Mouse (Mus musculus): ENCODE measurements around the gene Zfp768.
A peak's percentile ranks its signal among the peaks of the same experiment; 100 is the strongest.
"Not testable (repeated sequence)": the region's sequence is repeated elsewhere in the genome, so short reads cannot be mapped to it uniquely, and the experiment has no call there.

Zfp768 gene

GRCm38 (mm10) chr7:127345512-127346325 is at the start of gene Zfp768:
TSS of gene Zfp768 (minus strand) at chr7:127345589.
- peak; percentile 96 to 98 for DNase-seq

DNA sequence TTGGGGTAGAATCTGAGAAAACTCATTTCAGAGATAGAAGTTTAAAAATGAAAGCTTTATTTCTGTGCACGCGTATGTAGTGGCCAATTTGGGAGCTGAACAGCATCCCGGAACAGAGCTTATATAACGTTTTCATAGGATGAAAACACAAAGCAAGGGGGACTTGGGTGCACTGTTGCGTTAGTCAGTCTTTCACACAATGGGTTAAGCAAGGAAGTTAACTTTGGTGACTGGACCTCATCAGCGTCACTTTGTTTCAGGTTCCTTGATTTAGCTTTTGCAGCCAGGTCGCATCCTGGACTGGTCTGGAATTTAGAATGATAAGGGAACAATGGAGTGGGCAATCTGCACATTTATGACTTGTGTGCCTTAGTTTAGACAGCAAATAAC is 48.5 kb upstream of the Zfp768 start:
- DNase-seq, result no peak

DNA sequence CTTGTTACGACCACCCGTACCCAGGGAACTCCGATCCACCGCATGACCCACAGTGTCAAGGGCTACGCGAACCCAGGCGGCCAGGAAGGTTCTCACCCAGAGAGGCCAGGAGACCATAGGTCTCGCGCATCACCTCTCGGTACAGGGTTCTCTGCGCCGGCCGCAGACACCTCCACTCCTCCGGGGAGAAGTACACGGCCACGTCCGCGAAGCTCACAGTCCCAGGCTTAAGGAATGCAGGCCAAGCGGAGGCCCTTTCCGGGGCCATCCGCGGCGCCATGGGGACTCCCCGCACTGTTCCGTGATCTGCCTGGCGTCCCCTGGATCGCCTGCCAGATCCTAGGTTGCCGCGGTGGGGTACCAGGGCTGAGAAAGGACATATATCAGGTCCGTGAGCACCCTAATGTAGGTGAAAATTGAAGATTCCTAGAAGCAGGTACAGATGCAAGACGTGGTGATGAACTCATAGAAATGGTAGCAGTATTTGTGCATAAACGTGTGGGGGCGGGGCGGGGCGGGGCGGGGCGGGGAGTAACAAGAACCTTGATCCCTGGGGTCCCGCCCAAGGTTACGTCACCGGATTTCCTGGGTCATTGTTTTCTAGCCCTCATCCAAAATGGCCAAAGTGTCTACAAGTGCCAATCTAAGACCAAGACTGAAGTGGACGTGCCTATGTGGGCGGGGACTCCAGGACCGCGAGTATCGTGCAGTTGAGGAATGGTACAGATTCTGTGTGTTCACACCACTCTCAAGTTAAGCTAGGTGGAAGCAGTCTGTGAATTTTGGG is 48.0 kb upstream of the Zfp768 start, which contains the start of gene E430018J23Rik:
E430018J23Rik (minus strand) TSS at position 473 of the 787 bp plus-strand sequence.
- peak; percentile 98 to 100 for DNase-seq

DNA sequence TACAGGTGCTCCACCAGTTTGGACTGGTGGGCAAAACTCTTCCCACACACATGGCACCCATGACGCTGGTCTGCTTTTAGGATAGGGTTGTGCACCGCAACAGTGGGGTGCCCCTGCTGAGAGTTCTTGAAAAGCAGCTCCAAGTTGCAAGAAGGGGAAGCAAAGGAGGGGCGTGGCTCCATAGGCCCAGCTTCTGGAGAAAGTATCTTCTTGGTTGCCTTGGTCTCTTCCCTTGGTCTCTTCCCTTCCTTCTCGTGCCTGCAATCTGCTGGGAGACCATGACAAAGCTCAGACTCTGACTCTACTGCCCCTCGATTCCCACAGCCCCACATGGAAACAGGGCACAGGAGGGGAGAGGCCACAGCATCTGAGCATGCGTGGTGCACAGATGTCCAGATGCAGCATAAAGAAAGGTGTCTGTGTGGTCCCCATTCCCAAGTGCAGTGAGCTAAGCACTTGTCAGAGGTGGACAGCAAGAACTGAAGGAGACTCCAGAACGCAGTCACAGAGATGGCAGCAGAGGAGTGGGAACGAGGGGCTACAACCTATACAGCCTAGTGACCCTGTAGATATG is 46.9 kb upstream of the Zfp768 start:
- DNase-seq, result no peak

DNA sequence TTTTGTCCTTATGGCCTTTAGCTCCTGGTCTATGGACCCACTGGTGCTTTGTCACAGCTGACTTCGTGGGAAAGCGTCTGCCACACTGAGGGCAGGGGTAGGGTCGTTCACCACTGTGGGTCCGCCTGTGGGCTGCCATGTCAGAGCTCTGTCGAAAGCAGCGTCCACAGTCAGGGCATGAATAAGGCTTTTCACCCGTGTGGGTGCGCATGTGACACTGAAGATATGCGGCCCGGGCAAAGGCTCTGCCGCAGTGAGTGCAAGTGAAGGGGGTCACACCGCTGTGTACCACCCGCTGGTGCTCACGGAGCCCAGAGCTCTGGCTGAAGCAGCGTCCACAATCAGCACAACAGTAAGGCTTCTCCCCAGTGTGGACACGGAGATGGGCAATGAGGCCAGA is 46.1 kb upstream of the Zfp768 start:
- no peak for DNase-seq

DNA sequence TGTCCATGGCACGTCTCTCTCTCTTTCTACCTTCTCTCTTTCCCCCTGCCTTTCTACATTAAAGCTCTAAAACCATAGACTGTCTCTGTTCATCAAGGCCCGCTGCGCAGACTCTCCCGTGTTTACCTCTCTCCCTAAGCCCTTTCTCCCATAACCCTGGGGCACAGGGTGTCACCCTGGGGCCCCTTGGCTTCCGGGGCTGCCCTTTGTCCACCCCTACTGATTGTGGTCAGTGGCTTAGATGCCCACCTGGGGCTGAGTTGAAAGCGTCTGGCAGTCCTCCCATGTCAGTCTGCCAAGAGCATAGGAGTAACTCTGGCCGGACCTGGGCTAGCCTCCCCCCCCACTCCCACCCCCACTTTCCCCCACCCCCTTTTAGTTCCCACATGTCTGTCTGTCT is 44.9 kb upstream of the Zfp768 start:
- DNase-seq, result no peak

DNA sequence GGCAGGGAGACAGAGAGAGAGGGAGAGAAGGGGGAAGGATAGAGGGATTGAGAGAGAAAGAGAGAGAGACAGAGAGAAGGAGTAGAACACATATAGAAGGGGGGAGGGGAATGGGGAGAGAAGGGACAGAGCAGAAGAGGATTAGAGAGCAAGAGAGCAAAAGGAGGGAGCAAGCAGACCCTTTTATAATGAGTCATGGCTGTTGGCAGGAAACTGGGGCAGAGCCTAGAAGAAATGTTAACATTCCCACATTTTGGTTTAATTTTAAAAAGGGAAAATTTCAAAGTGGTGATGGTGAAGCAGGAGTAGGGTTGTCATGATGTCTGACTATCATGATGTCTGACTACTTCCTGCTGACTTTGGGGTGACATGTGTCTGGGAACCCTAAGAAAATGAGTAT is 42.8 kb upstream of the Zfp768 start:
- DNase-seq, result not testable (repeated sequence)

- peak; percentile 96 to 99 for DNase-seq
These were observed 41.4 kb upstream of the Zfp768 start, which contains the start of gene 9130019O22Rik for GRCm38 (mm10) chr7:127386641-127387392. TSS of gene 9130019O22Rik (minus strand) at chr7:127387166.

DNA sequence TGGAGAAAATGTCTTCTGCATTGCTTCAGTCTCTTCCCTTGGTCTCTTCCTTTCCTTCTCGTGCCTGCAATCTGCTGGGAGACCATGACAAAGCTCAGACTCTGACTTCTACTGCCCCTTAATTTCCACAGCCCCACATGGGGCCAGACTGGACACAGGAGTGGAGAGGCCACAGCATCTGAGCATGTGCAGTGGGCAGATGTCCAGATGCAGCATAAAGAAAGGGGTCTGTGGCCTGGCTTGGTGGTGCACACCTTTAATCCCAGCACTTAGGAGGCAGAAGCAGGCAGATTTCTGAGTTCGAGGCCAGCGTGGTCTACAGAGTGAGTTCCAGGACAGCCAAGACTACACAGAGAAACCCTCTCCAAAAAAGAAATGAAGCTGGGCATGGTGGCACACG is 40.2 kb upstream of the Zfp768 start:
- DNase-seq, result not testable (repeated sequence)

DNA sequence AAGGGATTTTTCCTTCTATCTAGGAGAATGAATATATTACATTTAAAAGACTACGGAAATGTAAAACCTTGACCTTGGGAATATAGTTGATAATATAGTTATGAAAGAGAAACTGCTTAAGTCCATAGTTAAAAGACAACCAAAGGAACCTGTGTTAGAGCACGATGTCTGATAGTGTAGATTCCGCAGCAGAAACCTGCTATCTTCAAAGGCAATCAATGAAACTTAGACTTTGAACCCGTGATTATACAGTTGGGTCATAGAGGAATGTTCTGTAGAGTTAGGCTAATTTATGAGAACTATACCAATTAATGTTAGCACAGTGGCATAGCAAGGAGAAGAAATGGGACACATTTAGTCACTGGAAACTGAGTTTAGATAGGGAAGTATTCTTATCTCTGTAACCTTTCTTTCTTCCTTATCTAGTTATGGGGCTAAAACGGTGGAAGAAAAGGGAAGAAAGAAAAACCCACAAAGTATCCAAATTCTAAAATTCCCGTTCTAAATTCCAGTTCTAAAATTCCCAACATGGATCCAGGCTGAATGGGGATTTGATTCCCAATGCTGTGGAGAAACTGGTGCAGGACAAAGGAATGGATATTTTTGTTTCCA is 33.0 kb upstream of the Zfp768 start:
- DNase-seq, result no peak

DNA sequence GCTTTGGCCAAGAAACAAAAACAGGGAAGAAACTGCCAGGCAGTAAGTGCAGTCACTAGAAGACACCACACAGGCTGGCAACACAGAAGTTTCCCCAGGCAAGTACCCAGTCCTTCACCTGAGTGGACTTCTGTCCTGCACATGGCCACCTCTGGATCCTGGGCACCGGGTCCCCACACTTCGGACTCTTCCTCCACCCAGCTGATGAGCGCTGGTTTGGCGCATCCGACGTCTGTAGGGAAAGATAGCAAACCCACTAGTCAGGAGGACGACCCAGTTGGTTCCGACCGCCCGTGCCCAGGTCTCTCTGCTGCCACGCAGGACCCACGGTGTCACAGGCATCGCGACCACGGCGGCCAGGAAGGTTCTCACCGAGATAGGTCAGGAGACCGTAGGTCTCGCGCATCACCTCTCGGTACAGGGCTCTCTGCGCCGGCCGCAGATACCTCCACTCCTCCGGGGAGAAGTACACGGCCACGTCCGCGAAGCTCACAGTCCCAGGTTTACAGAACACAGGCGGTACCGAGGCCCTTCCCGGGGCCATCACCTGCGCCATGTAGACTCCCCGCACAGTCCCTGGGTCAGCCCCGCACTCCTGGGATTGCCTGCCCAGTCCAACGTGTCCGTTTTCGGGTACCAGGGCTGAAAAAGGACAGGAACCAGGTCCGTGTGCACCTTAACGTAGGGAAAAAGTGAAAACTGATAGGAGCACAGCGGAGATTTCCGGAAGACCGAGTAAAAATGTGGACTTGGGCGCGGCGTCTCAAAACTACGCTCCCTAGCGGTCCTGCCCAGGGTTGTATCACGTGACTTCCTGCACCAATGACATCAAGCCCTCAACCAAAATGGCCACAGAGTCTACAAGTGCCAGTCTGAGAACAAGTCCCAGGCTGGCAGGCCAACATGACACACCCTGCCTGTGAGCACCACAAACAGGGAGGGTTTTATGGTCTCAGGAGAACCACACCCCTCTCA is 30.2 kb upstream of the Zfp768 start, which contains the start of gene Zfp747:
Zfp747 (minus strand) TSS at position 780 of the 975 bp plus-strand sequence.
- peak; percentile 96 to 99 for DNase-seq

DNA sequence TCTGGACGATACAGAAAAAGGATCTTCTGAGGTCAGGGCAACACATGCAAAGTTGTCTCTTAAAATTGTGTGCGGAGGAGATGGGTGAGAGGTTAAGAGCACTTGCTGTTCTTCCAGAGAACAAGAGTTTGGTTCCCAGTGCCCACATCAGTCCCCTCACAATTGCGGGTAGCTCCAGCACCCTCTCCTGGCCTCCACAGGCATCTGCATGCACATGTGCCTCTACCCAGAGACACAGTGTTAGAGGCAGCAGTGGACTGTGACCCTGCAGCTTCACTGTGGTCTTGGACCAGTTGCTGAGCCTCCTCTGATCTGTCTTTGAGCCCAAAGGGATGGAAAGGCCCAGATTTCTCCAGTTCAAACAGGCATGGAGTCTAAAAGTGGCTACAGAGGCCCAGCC is 26.5 kb upstream of the Zfp768 start:
- not testable (repeated sequence) for DNase-seq

DNA sequence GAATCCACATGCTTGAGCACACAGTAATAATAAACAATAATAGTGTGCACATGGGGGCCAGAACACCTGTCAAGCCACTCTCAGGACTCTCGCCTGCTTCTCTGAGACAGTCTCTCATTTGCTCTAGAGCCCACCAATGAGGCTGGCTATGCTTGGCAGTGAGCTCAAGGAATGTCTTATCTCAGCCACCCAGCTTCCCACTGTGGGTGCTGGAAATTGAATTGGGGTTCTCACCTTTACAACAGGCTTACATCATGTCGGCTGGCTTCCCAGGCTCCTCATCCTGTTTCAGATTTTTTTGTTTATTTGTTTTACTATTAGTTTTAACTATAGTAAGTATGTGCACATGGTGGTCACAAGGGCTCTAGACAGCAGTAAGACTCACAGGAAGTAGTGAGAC is 25.8 kb upstream of the Zfp768 start:
- no peak for DNase-seq

GRCm38 (mm10) chr7:127366249-127366648 is 20.9 kb upstream of the Zfp768 start:
- no peak for DNase-seq

DNA sequence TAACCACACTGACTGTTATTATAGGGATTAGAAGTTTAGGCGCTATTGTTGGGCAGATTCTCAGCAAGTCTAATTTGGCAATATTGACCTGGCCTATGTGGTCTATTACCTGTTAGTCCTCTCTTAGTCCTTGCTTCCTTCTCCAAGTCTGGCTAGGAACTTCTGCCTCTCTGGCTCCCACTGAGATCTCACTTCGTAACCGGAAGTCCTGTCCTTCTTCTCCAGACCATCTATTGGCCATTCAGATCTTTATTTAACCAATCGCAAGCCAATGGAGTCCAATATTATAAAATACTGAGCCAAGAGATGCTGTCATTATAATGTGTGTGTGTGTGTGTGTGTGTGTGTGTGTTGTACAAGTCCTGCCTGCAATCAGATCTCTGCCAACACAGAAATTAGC is 18.8 kb upstream of the Zfp768 start:
- DNase-seq, result no peak

- DNase-seq, result peak; percentile 60 to 74
These were observed 18.1 kb upstream of the Zfp768 start for GRCm38 (mm10) chr7:127363475-127363921.

DNA sequence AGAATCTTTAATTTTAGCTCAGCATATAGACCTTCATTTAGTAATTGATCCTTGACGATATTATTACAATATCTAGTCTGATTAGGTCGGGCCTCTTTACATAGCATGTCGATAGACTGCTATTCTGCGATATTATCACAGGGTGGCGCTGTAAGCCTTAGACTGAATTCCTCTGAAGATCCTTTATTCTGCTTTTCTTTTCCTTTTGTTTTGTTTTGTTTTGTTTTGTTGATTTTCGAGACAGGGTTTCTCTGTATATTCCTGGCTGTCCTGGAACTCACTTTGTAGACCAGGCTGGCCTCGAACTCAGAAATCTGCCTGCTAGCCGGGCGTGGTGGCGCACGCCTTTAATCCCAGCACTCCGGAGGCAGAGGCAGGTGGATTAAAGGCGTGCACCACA is 17.0 kb upstream of the Zfp768 start:
- DNase-seq, result peak in 1 of 2 experiments; percentile 43

DNA sequence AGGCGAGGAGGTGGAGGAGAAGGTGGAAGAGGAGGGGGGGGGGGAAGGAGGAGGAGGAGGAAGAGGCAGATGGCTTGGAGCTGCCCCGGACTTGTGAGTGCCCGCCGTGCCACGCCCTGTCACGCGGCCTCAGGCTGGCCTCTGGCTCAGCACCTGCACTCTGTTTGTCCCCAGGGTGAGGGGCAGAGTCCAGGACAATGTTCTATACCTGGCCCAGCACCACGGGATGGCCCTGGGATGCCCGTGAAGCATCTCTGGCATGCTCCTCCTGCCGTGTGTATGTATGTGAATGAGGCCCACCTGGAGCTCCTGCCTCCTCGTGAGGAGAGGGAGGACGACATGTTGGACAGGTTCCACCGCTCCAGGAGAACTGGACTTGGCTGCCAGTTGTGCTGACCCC is 16.1 kb upstream of the Zfp768 start:
- DNase-seq, result peak; percentile 64 to 87

- no peak for DNase-seq
These were observed 14.9 kb upstream of the Zfp768 start for GRCm38 (mm10) chr7:127360265-127360664.

GRCm38 (mm10) chr7:127358472-127358871 is 13.1 kb upstream of the Zfp768 start:
- DNase-seq, result no peak

- DNase-seq, result no peak
These were observed 12.5 kb upstream of the Zfp768 start for GRCm38 (mm10) chr7:127357871-127358270.

Data from kidney, postnatal 25 days (tissue).